Mouse (Mus musculus): ENCODE measurements around the gene Gm21776. TPM values are rescaled to one million over a fixed set of nuclear protein-coding genes. Genes with fewer than 3 reads are reported as not detected.
"Not testable (repeated sequence)": the region's sequence is repeated elsewhere in the genome, so short reads cannot be mapped to it uniquely, and the experiment has no call there.

Gene Gm21776
- total RNA-seq (2021), result not detected

GRCm38 (mm10) chrY:76378362-76378761 lies at the start of gene Gm21776:
Gm21776 (plus strand) TSS chrY:76378662.
- DNase-seq, result not testable (repeated sequence)

Data from heart, postnatal 4 days (tissue).